Mouse (Mus musculus): ENCODE measurements at regions not wholly inside any gene's neighbourhood (a gene's known extent, or its start where the extent isn't known, plus 50 kb on each side); places are given as distances from the start of the nearest gene placed in this dataset.

- Histone ChIP-seq H3K4me1 (ENCODE audit: control insufficient read depth, insufficient read depth, low read length) (peaks cover under 1% of the 10 kb centered on the region; the same call in 1 of the 2 replicates), H3K36me3 (ENCODE audit: control insufficient read depth, insufficient read depth, low read length) (no peaks in the 10 kb centered on the region), H3K9ac (ENCODE audit: low read depth, low read length) (no peak overlapping the region), H3K27me3 (ENCODE audit: control insufficient read depth, insufficient read depth, low read length) (no peaks in the 10 kb centered on the region), H3K27ac (ENCODE audit: low read depth, low read length) (no peak overlapping the region), H3K9me3 (ENCODE audit: control insufficient read depth, low read length) (no peaks in the 10 kb centered on the region), H3K4me3 (ENCODE audit: low read length) (no peak overlapping the region), H3K4me2 (replicated peaks; ENCODE audit: low read depth, low read length) (no peak overlapping the region)
- ATAC-seq (ENCODE audit: low FRiP score, low TSS enrichment), result no peak
Measured at GRCm38 (mm10) chr5:149915761-149916160, 102.7 kb upstream of the Rxfp2 start.

- H3K27ac ChIP-seq (ENCODE audit: low read depth, low read length), result no peak overlapping the region
- no peaks in the 10 kb centered on the region for H3K4me1 ChIP-seq (ENCODE audit: control insufficient read depth, insufficient read depth, low read length)
- no peak overlapping the region for H3K4me3 ChIP-seq (ENCODE audit: low read length)
- no peaks in the 10 kb centered on the region for H3K36me3 ChIP-seq (ENCODE audit: control insufficient read depth, insufficient read depth, low read length)
- no peak overlapping the region for H3K4me2 ChIP-seq (replicated peaks; ENCODE audit: low read depth, low read length)
- no peaks in the 10 kb centered on the region for H3K9me3 ChIP-seq (ENCODE audit: control insufficient read depth, low read length)
- H3K9ac ChIP-seq (ENCODE audit: low read depth, low read length), result no peak overlapping the region
- no peaks in the 10 kb centered on the region for H3K27me3 ChIP-seq (ENCODE audit: control insufficient read depth, insufficient read depth, low read length)
- 41% methylated on average over 3 of the region's 3 CpGs for WGBS
- ATAC-seq (ENCODE audit: low FRiP score, low TSS enrichment), result no peak
Measured at GRCm38 (mm10) chr5:149917374-149917773, 101.1 kb upstream of the Rxfp2 start.

- no peak overlapping the region for H3K27ac ChIP-seq (ENCODE audit: low read depth, low read length)
- ATAC-seq (ENCODE audit: low FRiP score, low TSS enrichment), result peak; percentile 72
- no peaks in the 10 kb centered on the region for H3K4me1 ChIP-seq (ENCODE audit: control insufficient read depth, insufficient read depth, low read length)
- H3K4me3 ChIP-seq (ENCODE audit: low read length), result no peak overlapping the region
- no peaks in the 10 kb centered on the region for H3K36me3 ChIP-seq (ENCODE audit: control insufficient read depth, insufficient read depth, low read length)
- H3K4me2 ChIP-seq (replicated peaks; ENCODE audit: low read depth, low read length), result no peak overlapping the region
- no peak overlapping the region for H3K9ac ChIP-seq (ENCODE audit: low read depth, low read length)
- H3K27me3 ChIP-seq (ENCODE audit: control insufficient read depth, insufficient read depth, low read length), result no peaks in the 10 kb centered on the region
- 36% methylated on average over 4 of the region's 4 CpGs for WGBS
- no peaks in the 10 kb centered on the region for H3K9me3 ChIP-seq (ENCODE audit: control insufficient read depth, low read length)
Measured at GRCm38 (mm10) chr5:149919097-149919496, 99.4 kb upstream of the Rxfp2 start.

DNA sequence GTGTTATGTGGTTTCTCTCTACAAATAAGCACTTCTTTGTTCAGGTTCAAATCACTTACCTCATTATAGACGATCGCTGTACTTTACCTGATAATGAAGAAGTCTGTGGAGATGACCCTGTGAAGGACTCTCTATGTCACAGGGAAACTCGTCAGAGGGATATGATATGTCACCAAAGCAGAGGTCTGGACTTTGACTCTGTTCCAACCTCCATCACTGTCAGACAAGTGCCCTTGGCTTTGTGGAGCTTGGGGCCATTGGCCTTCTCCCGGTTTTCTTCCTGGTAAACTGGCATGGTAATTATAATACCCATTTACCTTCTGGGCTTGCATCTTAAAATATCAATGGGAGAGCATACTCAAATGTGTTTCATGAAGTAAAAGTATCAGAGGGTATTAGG lies 98.1 kb upstream of the Rxfp2 start:
- no peaks in the 10 kb centered on the region for H3K9me3 ChIP-seq (ENCODE audit: control insufficient read depth, low read length)
- H3K36me3 ChIP-seq (ENCODE audit: control insufficient read depth, insufficient read depth, low read length), result no peaks in the 10 kb centered on the region
- no peak overlapping the region for H3K4me3 ChIP-seq (ENCODE audit: low read length)
- H3K27ac ChIP-seq (ENCODE audit: low read depth, low read length), result no peak overlapping the region
- 86% methylated on average over 4 of the region's 4 CpGs for WGBS
- H3K27me3 ChIP-seq (ENCODE audit: control insufficient read depth, insufficient read depth, low read length), result no peaks in the 10 kb centered on the region
- H3K9ac ChIP-seq (ENCODE audit: low read depth, low read length), result no peak overlapping the region
- no peak for ATAC-seq (ENCODE audit: low FRiP score, low TSS enrichment)
- no peak overlapping the region for H3K4me2 ChIP-seq (replicated peaks; ENCODE audit: low read depth, low read length)
- H3K4me1 ChIP-seq (ENCODE audit: control insufficient read depth, insufficient read depth, low read length), result no peaks in the 10 kb centered on the region

DNA sequence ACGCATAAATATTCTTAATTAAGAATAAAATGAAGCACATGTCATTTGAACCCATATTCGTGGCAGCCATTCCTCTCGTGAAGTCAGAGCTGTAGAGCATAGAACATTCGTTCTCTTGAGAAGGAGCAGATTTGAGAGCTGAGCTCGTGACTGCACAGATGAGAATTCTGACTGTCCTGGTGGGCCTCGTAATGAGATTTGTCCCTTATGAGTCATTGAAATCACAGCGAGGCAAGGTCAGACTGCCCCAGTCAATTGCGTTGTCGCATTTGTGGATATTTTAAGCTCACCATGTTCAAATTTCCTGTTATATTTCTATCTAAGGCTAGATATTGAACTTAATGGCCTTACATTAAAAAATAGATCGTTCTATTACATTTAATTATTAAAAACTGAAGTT lies 94.0 kb upstream of the Rxfp2 start:
- Histone ChIP-seq H3K9ac (ENCODE audit: low read depth, low read length) (no peak overlapping the region), H3K4me3 (ENCODE audit: low read length) (no peak overlapping the region), H3K27ac (ENCODE audit: low read depth, low read length) (no peak overlapping the region), H3K4me1 (ENCODE audit: control insufficient read depth, insufficient read depth, low read length) (no peaks in the 10 kb centered on the region), H3K27me3 (ENCODE audit: control insufficient read depth, insufficient read depth, low read length) (no peaks in the 10 kb centered on the region), H3K9me3 (ENCODE audit: control insufficient read depth, low read length) (no peaks in the 10 kb centered on the region), H3K4me2 (replicated peaks; ENCODE audit: low read depth, low read length) (no peak overlapping the region), H3K36me3 (ENCODE audit: control insufficient read depth, insufficient read depth, low read length) (no peaks in the 10 kb centered on the region)
- 92% methylated on average over 10 of the region's 10 CpGs for WGBS
- ATAC-seq (ENCODE audit: low FRiP score, low TSS enrichment), result no peak

- H3K4me1 ChIP-seq (ENCODE audit: control insufficient read depth, insufficient read depth, low read length), result no peaks in the 10 kb centered on the region
- H3K4me2 ChIP-seq (replicated peaks; ENCODE audit: low read depth, low read length), result no peak overlapping the region
- no peak overlapping the region for H3K4me3 ChIP-seq (ENCODE audit: low read length)
- 67% methylated on average over 2 of the region's 2 CpGs for WGBS
- ATAC-seq (ENCODE audit: low FRiP score, low TSS enrichment), result no peak
- no peaks in the 10 kb centered on the region for H3K9me3 ChIP-seq (ENCODE audit: control insufficient read depth, low read length)
- no peak overlapping the region for H3K9ac ChIP-seq (ENCODE audit: low read depth, low read length)
- H3K27ac ChIP-seq (ENCODE audit: low read depth, low read length), result no peak overlapping the region
- H3K36me3 ChIP-seq (ENCODE audit: control insufficient read depth, insufficient read depth, low read length), result no peaks in the 10 kb centered on the region
- no peaks in the 10 kb centered on the region for H3K27me3 ChIP-seq (ENCODE audit: control insufficient read depth, insufficient read depth, low read length)
Measured at GRCm38 (mm10) chr5:149926786-149927185, 91.7 kb upstream of the Rxfp2 start.

- no peak for ATAC-seq (ENCODE audit: low FRiP score, low TSS enrichment)
- H3K27ac ChIP-seq (ENCODE audit: low read depth, low read length), result no peak overlapping the region
- WGBS, result 49% methylated on average over 9 of the region's 9 CpGs
- H3K9ac ChIP-seq (ENCODE audit: low read depth, low read length), result no peak overlapping the region
- no peak overlapping the region for H3K4me2 ChIP-seq (replicated peaks; ENCODE audit: low read depth, low read length)
- H3K9me3 ChIP-seq (ENCODE audit: control insufficient read depth, low read length), result no peaks in the 10 kb centered on the region
- H3K4me3 ChIP-seq (ENCODE audit: low read length), result no peak overlapping the region
- no peaks in the 10 kb centered on the region for H3K27me3 ChIP-seq (ENCODE audit: control insufficient read depth, insufficient read depth, low read length)
- H3K4me1 ChIP-seq (ENCODE audit: control insufficient read depth, insufficient read depth, low read length), result 0 out of 2 replicates have a peak, but pooled peaks cover 3% of the 10 kb centered on the region
- no peaks in the 10 kb centered on the region for H3K36me3 ChIP-seq (ENCODE audit: control insufficient read depth, insufficient read depth, low read length)
Measured at GRCm38 (mm10) chr5:149931574-149932161, 86.8 kb upstream of the Rxfp2 start.

GRCm38 (mm10) chr5:149932220-149932619 lies 86.3 kb upstream of the Rxfp2 start:
- Histone ChIP-seq H3K36me3 (ENCODE audit: control insufficient read depth, insufficient read depth, low read length) (no peaks in the 10 kb centered on the region), H3K4me2 (replicated peaks; ENCODE audit: low read depth, low read length) (no peak overlapping the region), H3K9me3 (ENCODE audit: control insufficient read depth, low read length) (no peaks in the 10 kb centered on the region), H3K27me3 (ENCODE audit: control insufficient read depth, insufficient read depth, low read length) (no peaks in the 10 kb centered on the region), H3K9ac (ENCODE audit: low read depth, low read length) (no peak overlapping the region), H3K27ac (ENCODE audit: low read depth, low read length) (no peak overlapping the region), H3K4me1 (ENCODE audit: control insufficient read depth, insufficient read depth, low read length) (0 out of 2 replicates have a peak, but pooled peaks cover 3% of the 10 kb centered on the region), H3K4me3 (ENCODE audit: low read length) (no peak overlapping the region)
- 40% methylated on average over 4 of the region's 4 CpGs for WGBS
- ATAC-seq (ENCODE audit: low FRiP score, low TSS enrichment), result no peak

DNA sequence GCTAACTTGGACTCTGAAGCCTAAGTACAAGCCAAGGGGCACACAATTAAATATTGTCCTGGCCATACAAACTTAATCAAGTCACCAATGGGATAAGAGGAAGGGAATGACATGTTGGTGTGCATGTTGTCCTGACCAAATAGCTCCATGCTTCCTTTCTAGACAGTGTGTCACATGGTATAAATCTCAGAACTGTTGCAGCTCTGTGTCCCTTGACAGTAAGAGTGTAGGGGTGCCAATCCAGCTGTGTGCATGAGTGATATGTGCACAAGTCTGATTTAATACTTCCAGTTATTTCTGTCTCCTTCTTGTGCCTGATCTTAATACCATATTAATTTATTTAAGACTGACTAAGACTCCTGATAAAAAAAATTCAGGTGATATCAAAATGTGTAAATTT lies 72.8 kb upstream of the Rxfp2 start:
- no peaks in the 10 kb centered on the region for H3K4me1 ChIP-seq (ENCODE audit: control insufficient read depth, insufficient read depth, low read length)
- H3K9me3 ChIP-seq (ENCODE audit: control insufficient read depth, low read length), result no peaks in the 10 kb centered on the region
- no peak overlapping the region for H3K9ac ChIP-seq (ENCODE audit: low read depth, low read length)
- no peaks in the 10 kb centered on the region for H3K27me3 ChIP-seq (ENCODE audit: control insufficient read depth, insufficient read depth, low read length)
- no peak for ATAC-seq (ENCODE audit: low FRiP score, low TSS enrichment)
- H3K4me3 ChIP-seq (ENCODE audit: low read length), result no peak overlapping the region
- no peak overlapping the region for H3K4me2 ChIP-seq (replicated peaks; ENCODE audit: low read depth, low read length)
- H3K27ac ChIP-seq (ENCODE audit: low read depth, low read length), result no peak overlapping the region
- H3K36me3 ChIP-seq (ENCODE audit: control insufficient read depth, insufficient read depth, low read length), result no peaks in the 10 kb centered on the region

Measured in kidney, embryonic 14.5 days (tissue).